Mouse (Mus musculus) cerebral cortex, adult 2 months (tissue): Measurements from ENCODE around the gene Wipf1.

Source experiments
- WGBS: fragments of 180-500 bp; shearing (Covaris S2); methylation state at CpG from one replicate; pipeline ENCODE4 v1.1.7; 2018; 5-methylcytosine and 5-hydroxymethylcytosine counted together

Wipf1 gene

DNA sequence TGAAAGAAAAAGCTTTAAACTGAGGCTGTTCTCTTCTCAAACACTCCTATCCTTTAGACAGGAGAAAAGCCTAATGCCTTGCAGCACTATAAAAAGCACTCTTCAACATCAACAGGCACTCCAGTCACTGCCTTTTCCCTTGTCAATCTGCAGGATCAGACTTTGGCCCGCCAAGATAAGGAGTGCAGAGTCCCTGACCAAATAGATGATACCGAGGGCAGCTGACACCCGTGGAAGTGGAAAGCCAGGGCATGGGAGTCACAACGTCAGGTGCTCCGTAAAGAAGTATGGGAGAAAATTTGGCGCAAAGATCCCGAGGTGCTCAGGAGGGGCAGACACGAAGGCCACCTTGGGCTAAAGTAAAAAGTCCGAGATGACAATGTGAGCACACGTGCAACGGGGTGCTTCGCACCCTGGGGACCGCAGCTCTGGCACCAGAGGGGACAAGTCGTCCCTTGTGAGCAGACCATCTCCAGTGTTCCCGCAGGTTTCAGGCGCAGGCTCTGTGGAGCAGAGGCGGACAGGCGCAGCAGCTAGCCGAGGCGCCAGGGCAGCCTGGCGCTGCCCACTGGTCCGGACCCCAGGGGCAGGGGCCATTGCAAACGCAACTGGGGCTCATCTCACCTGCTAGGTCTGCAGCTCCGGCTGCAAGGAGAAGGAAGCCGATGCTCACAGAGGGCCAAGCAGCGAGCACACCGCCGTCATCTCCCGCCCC, 143.7 kb downstream of the Wipf1 start:
- under 1% methylated on average over 29 of the region's 29 CpGs for WGBS

DNA sequence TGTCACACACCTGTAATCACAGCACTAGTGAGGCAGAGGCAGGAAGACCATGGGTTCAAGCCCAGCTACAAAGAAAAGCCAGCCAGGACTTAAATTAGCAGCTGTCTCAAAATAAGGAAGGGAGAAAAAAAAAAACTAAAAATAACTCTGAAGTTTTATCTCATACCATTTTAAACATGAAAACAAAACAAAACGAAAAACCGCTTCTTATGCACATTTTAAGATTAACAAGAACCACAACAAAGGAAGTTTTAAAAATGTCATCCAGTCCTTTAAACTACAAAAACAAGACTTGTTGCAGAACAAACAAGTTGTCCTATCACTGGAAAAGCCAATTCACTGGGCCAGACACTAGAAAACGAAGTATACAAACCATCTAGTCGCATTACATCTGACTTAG, 144.4 kb downstream of the Wipf1 start:
- 45% methylated on average over 4 of the region's 4 CpGs for WGBS

- WGBS, result 92% methylated on average over 9 of the region's 9 CpGs
Measured at GRCm38 (mm10) chr2:73380298-73380975, 149.1 kb downstream of the Wipf1 start.

- 66% methylated on average over 5 of the region's 5 CpGs for WGBS
Measured at GRCm38 (mm10) chr2:73379656-73380055, 149.9 kb downstream of the Wipf1 start.
